Mouse (Mus musculus) kidney, adult 2 months (tissue): ENCODE results near the gene S100a14. TPM values are rescaled to one million over a fixed set of nuclear protein-coding genes. Genes with fewer than 3 reads are reported as not detected.

ENCODE experiments used
- DNase-seq: peaks from one replicate; pipeline ENCODE4 v3.0.0; 2021
- H3K27ac ChIP-seq: fragments of 200-500 bp; 2 replicates; pipeline ENCODE4 v1.5.1; 2012; ENCODE audit warnings: low read depth, low read length, control low read depth, inconsistent platforms; ENCODE audit not compliant: insufficient read depth
- H3K27me3 ChIP-seq: fragments of 200-500 bp; replicated peaks from 2 replicates; pipeline ENCODE4 v1.6.1; 2012; ENCODE audit warnings: mild to moderate bottlenecking, moderate library complexity, low read length, inconsistent platforms; ENCODE audit not compliant: control insufficient read depth, insufficient read depth
- H3K36me3 ChIP-seq: fragments of 200-500 bp; 2 replicates; pipeline ENCODE4 v1.6.1; 2012; ENCODE audit warnings: mild to moderate bottlenecking, moderate library complexity, low read length, inconsistent platforms; ENCODE audit not compliant: control insufficient read depth, insufficient read depth
- H3K4me1 ChIP-seq: fragments of 200-500 bp; 2 replicates; pipeline ENCODE4 v1.6.1; 2011; ENCODE audit warnings: low read length; ENCODE audit not compliant: control insufficient read depth, insufficient read depth
- H3K4me3 ChIP-seq: fragments of 200-500 bp; 2 replicates; pipeline ENCODE4 v1.5.1; 2011; ENCODE audit warnings: mild to moderate bottlenecking, low read depth, low read length, control low read depth; ENCODE audit not compliant: insufficient read depth
- CTCF ChIP-seq: fragments of 200-500 bp; conservative IDR thresholded peaks from 2 replicates; pipeline ENCODE4 v1.5.1; 2011; ENCODE audit warnings: low read depth, mild to moderate bottlenecking, control low read depth, low read length, moderate library complexity, mixed read lengths; ENCODE audit not compliant: insufficient read depth, insufficient read length
- POLR2A ChIP-seq: fragments of 200-500 bp; IDR thresholded peaks from one replicate; pipeline ENCODE4 v1.6.1; 2011; ENCODE audit warnings: low read depth, low read length, control low read depth
- WGBS: fragments of 180-500 bp; shearing (Covaris S2); methylation state at CpG from one replicate; pipeline ENCODE4 v1.1.7; 2018; 5-methylcytosine and 5-hydroxymethylcytosine counted together
- polyA plus RNA-seq: library from polyadenylated mRNA; depleted of rRNA; stranded (reverse); fragments of >200 nt; gene quantifications from 2 replicates; pipeline ENCODE4 v1.2.3, GENCODE M21; 2012

The S100a14 gene
- polyA plus RNA-seq, 1 experiment = 0.61 TPM

DNA sequence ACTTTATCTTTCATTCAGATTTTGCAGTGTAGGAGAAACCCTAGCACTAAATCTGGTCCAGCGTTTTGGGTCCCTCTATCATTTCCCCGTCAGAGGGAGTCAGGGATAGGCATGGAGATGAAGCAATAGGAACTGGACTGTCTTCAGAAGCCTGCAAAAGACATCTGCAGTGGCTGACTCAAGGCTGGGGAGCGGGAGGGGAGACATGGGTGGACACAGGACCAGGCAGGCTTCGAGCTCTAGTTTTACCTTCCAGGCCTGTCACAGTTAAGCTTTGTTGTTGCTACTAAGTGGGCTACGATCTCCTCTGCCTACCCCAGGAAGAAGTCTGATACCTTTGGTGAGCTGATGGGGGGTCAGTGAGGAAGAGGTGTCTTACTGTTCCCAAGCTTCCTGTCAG lies 14.4 kb upstream of the S100a14 start:
- Histone ChIP-seq H3K27ac (no peak overlapping the region), H3K4me1 (peaks cover 8% of the 10 kb centered on the region; the same call in 1 of the 2 replicates), H3K27me3 (no peaks in the 10 kb centered on the region), H3K4me3 (no peak overlapping the region), H3K36me3 (no peaks in the 10 kb centered on the region)
- no peak for DNase-seq
- 87% methylated on average over 5 of the region's 5 CpGs for WGBS
- TF ChIP-seq POLR2A (no peak), CTCF (no peak)

DNA sequence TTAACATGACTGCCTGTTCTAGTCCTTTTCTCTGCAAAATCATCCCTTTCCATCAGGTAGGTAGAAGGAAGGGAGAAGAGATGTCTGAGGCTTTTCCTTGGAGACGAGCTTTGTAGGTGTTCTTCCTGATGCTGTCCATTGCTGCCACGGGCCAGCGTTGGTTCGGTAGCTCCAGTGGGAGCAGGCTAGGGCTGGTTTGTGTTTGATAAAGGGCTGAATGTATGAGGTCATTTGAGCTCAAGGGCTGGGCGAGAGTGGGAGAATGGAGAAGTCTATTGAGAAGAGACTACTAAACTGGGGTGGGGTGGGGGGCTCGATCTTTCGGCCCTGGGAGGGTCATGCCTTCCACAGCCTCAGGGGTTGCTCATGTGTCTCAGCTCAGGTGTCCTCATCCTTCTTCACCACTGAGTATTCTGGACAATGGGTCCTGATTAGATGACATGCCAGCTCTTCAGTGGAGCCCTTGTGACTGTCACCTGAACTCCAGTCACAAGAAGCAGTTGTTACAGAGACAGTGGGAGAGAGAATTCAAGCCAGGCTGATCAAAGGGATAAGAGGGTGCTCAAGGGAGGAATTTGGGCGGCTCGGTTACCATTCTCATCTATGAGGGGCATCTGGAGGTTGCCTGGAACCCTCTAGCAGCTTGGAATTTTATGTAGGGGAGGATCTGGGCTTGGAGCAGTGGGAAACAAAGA lies 13.6 kb upstream of the S100a14 start:
- 54% methylated on average over 9 of the region's 9 CpGs for WGBS
- DNase-seq = peak; percentile 30
- H3K4me3 ChIP-seq = peak overlapping the region; percentile 60
- peaks cover 1% of the 10 kb centered on the region; the same call in 1 of the 2 replicates for H3K4me1 ChIP-seq
- H3K27me3 ChIP-seq = no peaks in the 10 kb centered on the region
- H3K27ac ChIP-seq = peak overlapping the region; percentile 88
- TF ChIP-seq CTCF = no peak
- no peak for TF ChIP-seq POLR2A
- H3K36me3 ChIP-seq = no peaks in the 10 kb centered on the region

DNA sequence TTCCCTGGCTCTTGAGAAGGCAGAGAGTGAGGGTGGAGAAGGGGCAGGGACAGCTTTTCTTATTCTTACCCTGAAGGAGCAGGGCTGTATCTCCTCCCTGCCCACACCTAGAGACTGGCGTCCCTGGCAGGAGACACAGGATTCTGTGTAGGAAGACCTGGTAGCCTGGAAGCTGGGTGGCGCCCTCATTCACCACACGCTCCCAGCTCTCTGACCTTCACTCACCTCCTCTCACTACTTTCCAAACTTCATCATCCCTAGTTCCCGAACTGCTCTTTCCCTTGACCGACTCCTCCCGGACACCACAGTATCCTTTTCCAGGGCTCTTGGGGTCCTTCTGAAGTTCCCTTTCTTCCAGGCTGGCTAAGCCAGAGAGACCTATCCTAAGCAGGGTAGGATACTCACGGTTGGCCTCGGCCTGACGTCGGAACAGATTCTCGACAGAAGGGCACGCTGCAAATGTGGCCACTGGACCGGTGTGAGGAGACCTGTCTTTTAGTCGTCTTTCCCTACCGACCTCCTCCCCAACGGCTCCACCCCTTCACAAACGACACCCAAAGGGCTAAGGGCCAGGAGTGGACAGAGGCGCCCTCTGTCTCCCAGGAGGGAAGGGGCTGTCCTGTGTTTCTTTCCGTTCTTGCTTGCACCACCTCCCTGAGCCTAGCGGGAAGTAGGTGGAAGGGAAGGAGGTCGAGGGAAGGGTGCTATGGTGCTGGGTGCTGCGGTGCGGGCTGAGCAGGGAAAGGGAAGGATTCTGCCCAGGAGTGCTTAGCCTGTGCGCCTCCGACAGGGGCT lies 12.7 kb upstream of the S100a14 start, which contains the start of the genes S100a1 and S100a13:
TSS of gene S100a1 (minus strand) at position 597 of the 795 bp plus-strand sequence.
TSS of gene S100a13 (plus strand) at position 640 of the 795 bp plus-strand sequence.
- 2% methylated on average over 25 of the region's 25 CpGs for WGBS

DNA sequence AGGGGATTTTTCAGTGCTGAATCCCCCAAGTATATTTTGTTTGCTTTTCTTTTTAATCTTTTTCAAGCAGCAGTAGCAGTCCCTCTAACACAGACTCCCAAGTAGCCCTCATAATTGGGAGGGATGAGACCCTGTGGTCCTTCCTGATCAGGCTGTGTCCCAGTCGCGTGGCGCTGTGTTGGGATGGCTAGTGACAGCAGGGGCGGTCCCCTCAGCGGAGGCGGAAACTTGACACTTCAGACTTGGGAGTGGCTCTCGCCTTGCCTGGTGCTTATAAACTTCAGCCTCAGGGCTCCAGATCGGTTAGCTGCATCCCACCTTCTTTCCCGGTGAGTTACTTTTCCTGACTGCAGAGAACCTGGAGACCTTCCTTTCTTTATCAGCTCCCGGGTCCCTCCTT lies 12.0 kb upstream of the S100a14 start:
- peak overlapping the region; percentile 60 for H3K4me3 ChIP-seq

More for the DNA sequence above, 12.7 kb upstream of the S100a14 start, which contains the start of the genes S100a1 and S100a13:
- Histone ChIP-seq H3K27ac (peak within 1 kb of the TSS; percentile 88), H3K4me1 (no peaks in the 10 kb centered on the region), H3K27me3 (no peaks in the 10 kb centered on the region), H3K4me3 (peak within 1 kb of the TSS; percentile 60), H3K36me3 (no peaks in the 10 kb centered on the region)
- peak; percentile 94 for DNase-seq
- peak; percentile 56 for TF ChIP-seq CTCF
- peak; percentile 82 for TF ChIP-seq POLR2A

DNA sequence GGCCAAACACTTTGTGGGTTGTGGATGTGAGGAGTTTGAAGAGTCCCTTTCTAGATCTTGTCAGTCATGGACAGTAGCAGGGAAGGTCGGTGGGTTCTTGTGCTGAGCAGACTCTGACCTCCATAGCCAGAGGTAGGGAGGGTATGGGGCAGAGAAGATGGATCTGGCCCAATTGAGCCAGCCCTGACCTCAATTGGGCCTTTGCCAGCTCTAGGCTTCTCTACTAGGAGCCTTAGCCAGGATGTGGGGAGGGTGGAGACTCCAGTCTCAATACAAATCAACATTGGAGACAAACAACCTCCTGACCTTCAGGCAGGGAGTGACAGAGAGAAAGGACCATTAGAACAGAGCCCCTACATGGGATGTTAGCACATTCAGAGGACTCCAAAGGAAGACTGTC lies 11.4 kb upstream of the S100a14 start:
- H3K4me1 ChIP-seq = no peaks in the 10 kb centered on the region
- peak overlapping the region; percentile 72 for H3K27ac ChIP-seq
- H3K4me3 ChIP-seq = peak overlapping the region; percentile 60
- H3K36me3 ChIP-seq = no peaks in the 10 kb centered on the region
- no peak for TF ChIP-seq POLR2A
- TF ChIP-seq CTCF = no peak
- H3K27me3 ChIP-seq = no peaks in the 10 kb centered on the region
- 11% methylated on average over 1 of the region's 1 CpGs for WGBS
- DNase-seq = peak; percentile 74

More for the DNA sequence above, 12.0 kb upstream of the S100a14 start:
- H3K36me3 ChIP-seq = no peaks in the 10 kb centered on the region
- DNase-seq = peak; percentile 85
- under 1% methylated on average over 10 of the region's 10 CpGs for WGBS
- H3K27me3 ChIP-seq = no peaks in the 10 kb centered on the region
- no peaks in the 10 kb centered on the region for H3K4me1 ChIP-seq
- TF ChIP-seq CTCF = no peak
- peak; percentile 63 for TF ChIP-seq POLR2A
- H3K27ac ChIP-seq = peak overlapping the region; percentile 88

DNA sequence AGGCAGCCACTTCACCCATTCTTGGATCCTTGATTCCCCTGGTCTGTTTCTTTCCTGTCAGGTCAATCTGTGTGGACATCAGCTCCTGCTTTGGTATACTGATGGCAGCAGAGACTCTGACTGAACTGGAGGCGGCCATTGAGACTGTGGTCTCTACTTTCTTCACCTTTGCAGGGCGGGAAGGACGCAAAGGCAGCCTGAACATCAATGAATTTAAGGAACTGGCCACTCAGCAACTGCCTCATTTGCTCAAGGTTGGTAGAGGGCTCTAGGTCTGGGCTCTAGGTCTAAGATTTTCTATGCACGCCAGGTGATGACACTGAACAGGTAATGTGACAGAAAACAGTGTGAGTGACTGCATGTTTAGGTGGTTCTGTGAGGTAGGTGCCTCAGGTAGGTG lies 10.9 kb upstream of the S100a14 start:
- TF ChIP-seq CTCF (no peak), POLR2A (no peak)
- Histone ChIP-seq H3K4me3 (no peak overlapping the region), H3K27ac (no peak overlapping the region), H3K27me3 (no peaks in the 10 kb centered on the region), H3K4me1 (no peaks in the 10 kb centered on the region), H3K36me3 (no peaks in the 10 kb centered on the region)
- 96% methylated on average over 4 of the region's 4 CpGs for WGBS
- no peak for DNase-seq

DNA sequence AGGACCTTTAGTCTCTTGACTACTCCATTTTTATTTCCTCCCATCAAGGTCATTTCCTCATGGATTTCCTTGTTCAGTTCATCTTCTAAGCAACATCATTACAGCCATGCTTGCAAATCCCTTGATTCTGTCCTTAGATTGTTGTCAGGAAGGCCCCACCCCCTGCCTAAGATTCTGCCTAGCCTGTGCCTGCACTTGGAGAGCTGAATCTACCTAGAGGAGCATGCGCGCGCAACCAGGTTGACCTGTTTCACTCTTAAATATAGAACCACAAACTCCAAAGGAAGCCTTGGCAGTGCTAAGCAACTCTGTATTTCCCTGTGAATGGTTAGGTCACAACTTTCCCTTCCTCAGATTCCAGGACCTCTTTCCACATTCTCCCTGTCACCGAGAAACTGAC lies 8.9 kb upstream of the S100a14 start:
- Histone ChIP-seq H3K4me3 (no peak overlapping the region), H3K27ac (no peak overlapping the region), H3K4me1 (no peaks in the 10 kb centered on the region), H3K36me3 (no peaks in the 10 kb centered on the region; the same call in 1 of the 2 replicates), H3K27me3 (no peaks in the 10 kb centered on the region)
- DNase-seq = no peak
- 74% methylated on average over 4 of the region's 4 CpGs for WGBS
- no peak for TF ChIP-seq CTCF
- no peak for TF ChIP-seq POLR2A
